Mouse (Mus musculus) MEL (cell line): ENCODE data around the gene Grk2. TPM values are rescaled to one million over a fixed set of nuclear protein-coding genes. Genes with fewer than 3 reads are reported as not detected.

Source experiments
- DNase-seq: peaks from one replicate; pipeline ENCODE4 v3.0.0; 2011; ENCODE audit warnings: low read depth, low spot score
- H3K27ac ChIP-seq: 2 replicates; pipeline ENCODE4 v1.5.1; 2012; ENCODE audit warnings: low read depth, mild to moderate bottlenecking, control low read depth, low read length, moderate library complexity; ENCODE audit not compliant: control insufficient read depth
- H3K27me3 ChIP-seq, 2 experiments: fragments of 150-350 bp in 1 of 2; sonication (generic) in 1 of 2; 2 replicates each; pipeline ENCODE4 v1.6.1; 2012; ENCODE audit warnings: low read length in 2 of 2, mild to moderate bottlenecking in 2 of 2, improper control_type of control experiment in 1 of 2, moderate library complexity in 1 of 2; ENCODE audit not compliant: insufficient read depth in 2 of 2, control insufficient read depth in 1 of 2
- H3K36me3 ChIP-seq, 2 experiments: 2 replicates each; pipeline ENCODE4 v1.6.1; 2012 to 2014; ENCODE audit warnings: low read length in 2 of 2, improper control_type of control experiment in 1 of 2, inconsistent platforms in 1 of 2, mild to moderate bottlenecking in 1 of 2; ENCODE audit not compliant: insufficient read depth in 2 of 2, control insufficient read depth in 1 of 2
- H3K4me1 ChIP-seq, 2 experiments: fragments of 150-350 bp in 1 of 2; sonication (generic) in 1 of 2; 2 replicates each; pipeline ENCODE4 v1.6.1; 2012; ENCODE audit warnings: low read length in 2 of 2, improper control_type of control experiment in 1 of 2, mild to moderate bottlenecking in 1 of 2; ENCODE audit not compliant: insufficient read depth in 2 of 2, control insufficient read depth in 1 of 2
- H3K4me3 ChIP-seq, 2 experiments: fragments of 150-350 bp in 1 of 2; sonication (generic) in 1 of 2; 2 replicates each; pipeline ENCODE4 v1.5.1; 2012; ENCODE audit warnings: low read depth in 2 of 2, low read length in 2 of 2, mild to moderate bottlenecking in 2 of 2, moderate library complexity in 2 of 2, control low read depth in 1 of 2, improper control_type of control experiment in 1 of 2; ENCODE audit not compliant: control insufficient read depth in 1 of 2, insufficient read depth in 1 of 2
- H3K79me2 ChIP-seq: 2 replicates; pipeline ENCODE4 v1.6.1; 2012; ENCODE audit warnings: mild to moderate bottlenecking, low read length, moderate library complexity; ENCODE audit not compliant: control insufficient read depth, poor library complexity, insufficient read depth
- H3K9ac ChIP-seq: 2 replicates; pipeline ENCODE4 v1.6.1; 2012; ENCODE audit warnings: low read depth, mild to moderate bottlenecking, control low read depth, low read length, moderate library complexity; ENCODE audit not compliant: control insufficient read depth, poor library complexity, severe bottlenecking
- H3K9me3 ChIP-seq: fragments of 150-350 bp; sonication (generic); replicated peaks from 2 replicates; pipeline ENCODE4 v1.6.1; 2012; ENCODE audit warnings: mild to moderate bottlenecking, low read length, improper control_type of control experiment, moderate library complexity; ENCODE audit not compliant: insufficient read depth
- BHLHE40 ChIP-seq: IDR thresholded peaks from 2 replicates; pipeline ENCODE4 v1.6.1; 2012; ENCODE audit warnings: low read depth, mild to moderate bottlenecking, inconsistent platforms, low read length, improper control_type of control experiment, borderline replicate concordance
- CHD1 ChIP-seq: IDR thresholded peaks from 2 replicates; pipeline ENCODE4 v1.6.1; 2012; ENCODE audit warnings: low read depth, mild to moderate bottlenecking, inconsistent platforms, low read length, improper control_type of control experiment
- CTCF ChIP-seq, 3 experiments: IDR thresholded peaks in 2 of 3; conservative IDR thresholded peaks in 1 of 3; 2 replicates each; pipeline ENCODE4 v1.5.1; 2011 to 2012; ENCODE audit warnings: low read length in 3 of 3, low read depth in 2 of 3, mild to moderate bottlenecking in 2 of 3, improper control_type of control experiment in 1 of 3, inconsistent platforms in 1 of 3, mixed read lengths in 1 of 3, moderate library complexity in 1 of 3; ENCODE audit not compliant: control insufficient read depth in 1 of 3, insufficient read depth in 1 of 3, poor library complexity in 1 of 3, severe bottlenecking in 1 of 3
- E2F4 ChIP-seq: IDR thresholded peaks from 2 replicates; pipeline ENCODE4 v1.6.1; 2011; ENCODE audit warnings: low read depth, low read length, improper control_type of control experiment, borderline replicate concordance
- EP300 ChIP-seq, 2 experiments: IDR thresholded peaks; 2 replicates each; pipeline ENCODE4 v1.6.1; 2011; ENCODE audit warnings: improper control_type of control experiment in 2 of 2, low read length in 2 of 2, low read depth in 1 of 2, mild to moderate bottlenecking in 1 of 2
- ETS1 ChIP-seq: IDR thresholded peaks from 2 replicates; pipeline ENCODE4 v1.6.1; 2012; ENCODE audit warnings: low read depth, mild to moderate bottlenecking, inconsistent platforms, low read length, improper control_type of control experiment, moderate library complexity
- HCFC1 ChIP-seq: IDR thresholded peaks from 2 replicates; pipeline ENCODE4 v1.6.1; 2012; ENCODE audit warnings: low read depth, mild to moderate bottlenecking, inconsistent platforms, low read length, improper control_type of control experiment, moderate library complexity
- JUND ChIP-seq: IDR thresholded peaks from 2 replicates; pipeline ENCODE4 v1.6.1; 2011; ENCODE audit warnings: low read depth, mild to moderate bottlenecking, improper control_type of control experiment, low read length
- KAT2A ChIP-seq: conservative IDR thresholded peaks from 2 replicates; pipeline ENCODE4 v1.6.1; 2012; ENCODE audit warnings: low read depth, low read length, improper control_type of control experiment, inconsistent platforms
- MAFK ChIP-seq: IDR thresholded peaks from 2 replicates; pipeline ENCODE4 v1.6.1; 2011; ENCODE audit warnings: low read depth, mild to moderate bottlenecking, low read length, improper control_type of control experiment, borderline replicate concordance
- MAX ChIP-seq: IDR thresholded peaks from 2 replicates; pipeline ENCODE4 v1.6.1; 2011; ENCODE audit warnings: low read length, improper control_type of control experiment
- MXI1 ChIP-seq: IDR thresholded peaks from 2 replicates; pipeline ENCODE4 v1.6.1; 2011; ENCODE audit warnings: mild to moderate bottlenecking, low read depth, low read length, improper control_type of control experiment
- MYB ChIP-seq: IDR thresholded peaks from 2 replicates; pipeline ENCODE4 v1.6.1; 2011; ENCODE audit warnings: mild to moderate bottlenecking, low read depth, low read length, improper control_type of control experiment
- NELFE ChIP-seq: IDR thresholded peaks from 2 replicates; pipeline ENCODE4 v1.6.1; 2011; ENCODE audit warnings: low read depth, low read length, improper control_type of control experiment
- NRF1 ChIP-seq: IDR thresholded peaks from 2 replicates; pipeline ENCODE4 v1.6.1; 2014; ENCODE audit warnings: low read depth, mild to moderate bottlenecking, inconsistent platforms, low read length, improper control_type of control experiment, moderate library complexity; ENCODE audit not compliant: poor library complexity, insufficient read depth, severe bottlenecking
- POLR2A ChIP-seq, 2 experiments: IDR thresholded peaks; 2 replicates each; pipeline ENCODE4 v1.6.1; 2011 to 2012; ENCODE audit warnings: low read length in 2 of 2, mild to moderate bottlenecking in 2 of 2, control low read depth in 1 of 2, improper control_type of control experiment in 1 of 2, low read depth in 1 of 2, moderate library complexity in 1 of 2; ENCODE audit not compliant: control insufficient read depth in 1 of 2, insufficient read depth in 1 of 2, poor library complexity in 1 of 2
- POLR2AphosphoS2 ChIP-seq: IDR thresholded peaks from 2 replicates; pipeline ENCODE4 v1.6.1; 2011; ENCODE audit warnings: low read length, improper control_type of control experiment
- POLR2AphosphoS5 ChIP-seq: IDR thresholded peaks from 2 replicates; pipeline ENCODE4 v1.6.1; 2012; ENCODE audit warnings: low read depth, borderline replicate concordance, mild to moderate bottlenecking, inconsistent platforms, low read length, moderate library complexity, mixed read lengths
- RCOR1 ChIP-seq: IDR thresholded peaks from 2 replicates; pipeline ENCODE4 v1.6.1; 2012; ENCODE audit warnings: low read depth, mild to moderate bottlenecking, inconsistent platforms, low read length, improper control_type of control experiment
- SIN3A ChIP-seq: IDR thresholded peaks from 2 replicates; pipeline ENCODE4 v1.6.1; 2012; ENCODE audit warnings: low read length, improper control_type of control experiment, inconsistent platforms
- SMC3 ChIP-seq: IDR thresholded peaks from 2 replicates; pipeline ENCODE4 v1.6.1; 2011; ENCODE audit warnings: low read depth, low read length, improper control_type of control experiment
- TAL1 ChIP-seq: IDR thresholded peaks from 2 replicates; pipeline ENCODE4 v1.6.1; 2012; ENCODE audit warnings: mild to moderate bottlenecking, inconsistent platforms, low read length, moderate library complexity, mixed read lengths
- UBTF ChIP-seq: IDR thresholded peaks from 2 replicates; pipeline ENCODE4 v1.6.1; 2012; ENCODE audit warnings: low read depth, mild to moderate bottlenecking, inconsistent platforms, low read length, improper control_type of control experiment, moderate library complexity, borderline replicate concordance; ENCODE audit not compliant: insufficient read depth
- USF2 ChIP-seq, 2 experiments: IDR thresholded peaks; 2 replicates each; pipeline ENCODE4 v1.6.1; 2011 to 2012; ENCODE audit warnings: improper control_type of control experiment in 2 of 2, low read length in 2 of 2, borderline replicate concordance in 1 of 2, inconsistent platforms in 1 of 2, low read depth in 1 of 2, mild to moderate bottlenecking in 1 of 2; ENCODE audit not compliant: insufficient read depth in 1 of 2
- ZC3H11A ChIP-seq: IDR thresholded peaks from 2 replicates; pipeline ENCODE4 v1.6.1; 2012; ENCODE audit warnings: low read depth, mild to moderate bottlenecking, inconsistent platforms, low read length, improper control_type of control experiment
- ZMIZ1 ChIP-seq: IDR thresholded peaks from 2 replicates; pipeline ENCODE4 v1.6.1; 2012; ENCODE audit warnings: low read depth, mild to moderate bottlenecking, inconsistent platforms, low read length, improper control_type of control experiment, moderate library complexity
- polyA plus RNA-seq, 2 experiments: library from polyadenylated mRNA; stranded (reverse) in 1 of 2; unstranded in 1 of 2; fragments of >175 nt in 1 of 2; fragments of >200 nt in 1 of 2; gene quantifications; 2 replicates each; pipeline versions ENCODE4 v1.2.1 to v1.2.4; 2012; ENCODE audit warnings: low replicate concordance in 2 of 2, low read depth in 1 of 2; ENCODE audit not compliant: insufficient read length in 2 of 2, insufficient read depth in 1 of 2, missing spikeins in 1 of 2
- total RNA-seq: library from RNA; depleted of rRNA; stranded (reverse); fragments of 300-350 nt; gene quantifications from 2 replicates; pipeline ENCODE4 v1.2.3, GENCODE M21; 2012

Gene Grk2
- total and polyA plus RNA-seq, 3 experiments, result 75.2 to 105 TPM; not detected in 1

DNA sequence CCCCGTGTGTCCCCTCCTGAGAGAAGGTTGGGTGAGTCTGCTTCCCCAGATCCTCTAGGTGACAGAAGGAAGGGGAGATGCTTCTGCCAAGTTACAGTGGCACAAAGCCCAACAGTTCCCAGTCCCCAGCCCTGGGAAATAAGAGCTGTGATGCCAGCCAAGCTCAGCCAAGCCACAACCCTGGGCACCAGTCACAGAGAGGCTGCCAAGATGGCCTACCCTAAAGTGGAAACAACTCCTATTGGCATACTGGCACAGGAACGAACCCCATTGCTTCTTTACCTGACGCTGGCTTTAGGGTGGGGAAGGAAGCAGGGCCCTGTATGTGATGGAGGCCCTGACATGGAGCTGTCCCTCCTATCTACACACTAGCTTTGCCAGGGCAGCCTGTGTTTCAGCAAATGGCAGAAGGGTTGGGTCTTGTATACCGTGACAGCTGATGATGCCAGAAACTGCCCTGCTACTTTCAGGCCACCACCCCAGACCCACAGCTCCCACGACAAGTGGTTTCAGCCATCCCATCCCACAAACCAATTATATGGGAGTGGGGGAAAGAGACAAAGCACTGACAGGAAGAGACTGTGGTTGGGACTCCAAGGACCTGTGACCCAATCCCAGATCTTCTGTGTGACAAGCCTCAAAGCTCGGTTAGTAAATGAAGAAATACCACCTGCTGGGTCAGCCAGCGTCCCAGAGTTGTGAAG lies 2.9 kb downstream of the Grk2 start:
- peaks cover 0 to 48% of the 10 kb centered on the region in 2 experiments; a peak in 2 of 4 replicates for H3K36me3 ChIP-seq
- no peak for DNase-seq
- TF ChIP-seq CTCF (IDR thresholded peaks at IDR 0.05 in 2 of 3, conservative IDR thresholded peaks at IDR 0.05 in 1 of 3; ENCODE audit: control insufficient read depth in 1 of 3, insufficient read depth in 1 of 3, low read depth in 2 of 3, low read length in 3 of 3, poor library complexity in 1 of 3, severe bottlenecking in 1 of 3) (no peak; a peak in 1 of 6 replicates), SIN3A (no peak), ETS1 (no peak), POLR2A (IDR thresholded peaks at IDR 0.05; ENCODE audit: control insufficient read depth in 1 of 2, insufficient read depth in 1 of 2, low read depth in 1 of 2, low read length in 2 of 2, poor library complexity in 1 of 2) (0 out of 4 replicates have a peak, but pooled peaks of 1 of the 2 experiments have one; percentile 33), MYB (no peak), ZMIZ1 (0 out of 2 replicates have a peak, but pooled peaks have one; percentile 23)
- TF ChIP-seq, all 39 proteins: peak for 2
- Histone ChIP-seq H3K79me2 (peaks cover 65% of the 10 kb centered on the region), H3K9ac (peak overlapping the region; percentile 49), H3K9me3 (no peaks in the 10 kb centered on the region), H3K27ac (peak overlapping the region; percentile 67), H3K4me3 (no peak overlapping the region; a peak in 1 of 4 replicates), H3K4me1 (peaks cover 20 to 66% of the 10 kb centered on the region in 2 experiments), H3K27me3 (no peaks in the 10 kb centered on the region)

DNA sequence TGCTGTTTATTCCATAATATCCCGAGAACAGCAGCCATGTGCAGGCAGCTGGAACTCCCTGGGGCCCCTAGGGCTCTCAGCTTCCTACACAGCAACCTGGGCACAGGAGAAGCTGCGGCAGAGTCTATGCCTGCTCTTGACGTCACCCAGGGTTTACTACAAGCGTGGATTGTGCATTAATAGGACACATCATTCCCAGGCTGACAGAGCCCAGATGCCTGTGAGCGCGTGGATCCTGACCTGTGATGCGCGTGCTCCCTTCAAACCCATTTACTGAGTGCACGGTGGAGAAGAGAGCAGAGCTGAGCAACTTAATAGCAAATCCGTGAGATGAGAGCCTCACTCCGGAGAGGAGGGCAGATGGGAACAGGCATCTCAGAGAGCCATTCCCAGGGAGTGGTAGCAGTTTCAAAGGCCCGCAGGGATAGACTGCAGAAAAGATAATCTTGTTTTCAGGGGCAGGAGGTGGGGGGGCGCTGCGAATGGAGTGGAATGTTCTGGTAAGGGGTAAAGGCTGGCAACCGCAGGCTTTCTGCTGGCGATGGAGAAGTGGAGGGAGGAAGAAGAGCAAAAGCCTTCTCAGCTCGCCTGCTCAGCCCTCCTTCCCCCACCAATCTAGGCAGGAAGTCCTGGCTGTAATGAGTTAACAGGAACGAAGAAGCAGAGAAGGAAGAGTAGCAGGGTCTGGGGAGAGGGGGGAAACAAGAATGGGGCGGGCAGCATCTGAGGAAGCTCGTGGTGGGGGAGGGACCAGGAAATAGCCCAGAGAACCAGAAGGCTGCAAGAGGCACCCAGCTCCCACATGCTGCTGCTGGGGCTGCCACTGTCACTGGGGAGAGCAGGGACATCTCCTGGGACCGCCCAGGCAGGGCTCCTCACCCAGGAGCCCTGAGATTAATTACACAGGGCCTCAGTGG lies 4.0 kb downstream of the Grk2 start:
- Histone ChIP-seq H3K36me3 (peaks cover 0 to 48% of the 10 kb centered on the region in 2 experiments; a peak in 2 of 4 replicates), H3K9me3 (no peaks in the 10 kb centered on the region), H3K27ac (peak overlapping the region; percentile 67), H3K9ac (peak overlapping the region; percentile 49), H3K79me2 (peaks cover 74% of the 10 kb centered on the region), H3K27me3 (no peaks in the 10 kb centered on the region), H3K4me3 (no peak overlapping the region; a peak in 1 of 4 replicates), H3K4me1 (peaks cover 20 to 69% of the 10 kb centered on the region in 2 experiments)
- DNase-seq, result peak; percentile 75
- TF ChIP-seq RCOR1, result no peak; the same call in 1 of the 2 replicates
- TF ChIP-seq JUND, result no peak
- peak; percentile 31; the same call in 1 of the 2 replicates for TF ChIP-seq TAL1
- no peak for TF ChIP-seq E2F4
- TF ChIP-seq EP300 (IDR thresholded peaks at IDR 0.05; ENCODE audit: low read depth in 1 of 2, low read length in 2 of 2), result peak; percentile 38 to 62; a peak in 3 of 4 replicates
- TF ChIP-seq POLR2AphosphoS2, result no peak
- no peak for TF ChIP-seq MAFK
- no peak for TF ChIP-seq ZC3H11A
- TF ChIP-seq ZMIZ1, result no peak
- TF ChIP-seq MAX, result no peak
- TF ChIP-seq SIN3A, result peak; percentile 80; the same call in 1 of the 2 replicates
- no peak for TF ChIP-seq NELFE
- TF ChIP-seq NRF1, result no peak
- TF ChIP-seq POLR2AphosphoS5, result no peak
- no peak for TF ChIP-seq BHLHE40
- no peak for TF ChIP-seq KAT2A
- TF ChIP-seq SMC3, result no peak
- peak; percentile 56; the same call in 1 of the 2 replicates for TF ChIP-seq HCFC1
- peak; percentile 51; the same call in 1 of the 2 replicates for TF ChIP-seq ETS1
- TF ChIP-seq CHD1, result no peak
- TF ChIP-seq UBTF, result 0 out of 2 replicates have a peak, but pooled peaks have one; percentile 77
- no peak for TF ChIP-seq USF2 (IDR thresholded peaks at IDR 0.05; ENCODE audit: borderline replicate concordance in 1 of 2, insufficient read depth in 1 of 2, low read depth in 1 of 2, low read length in 2 of 2)
- peak; percentile 51; the same call in 1 of the 2 replicates for TF ChIP-seq MXI1
